Mouse (Mus musculus) c-Kit-positive CD71-positive TER-119-negative erythroid progenitor cells, embryonic 14.5 days (primary cell): Measurements from ENCODE around the gene Gpsm1.

ENCODE experiments used
- DNase-seq: peaks from one replicate; pipeline ENCODE4 v3.0.0-alpha.2; 2013; ENCODE audit warnings: low read depth

The Gpsm1 gene

DNA sequence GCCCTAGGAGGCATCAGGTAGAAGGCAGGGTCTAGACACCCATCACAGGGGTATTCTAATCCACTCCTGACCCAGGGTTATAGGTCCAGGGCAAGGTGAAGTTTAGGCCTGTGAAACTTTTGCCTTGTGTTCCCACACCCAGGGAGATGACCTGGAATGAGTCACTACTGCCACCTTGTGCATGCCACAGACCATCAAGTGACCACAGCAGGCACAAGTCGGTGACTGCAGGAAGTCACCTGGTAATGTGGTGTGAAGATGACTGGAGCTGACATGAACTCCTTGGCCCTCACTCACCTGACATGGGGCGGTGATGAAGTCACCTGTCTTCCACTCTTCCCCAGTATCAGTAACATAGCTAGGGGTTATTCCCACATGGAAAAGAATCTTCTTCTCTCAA lies 2.5 kb upstream of the Gpsm1 start:
- no peak for DNase-seq

- DNase-seq, result no peak
Measured at GRCm38 (mm10) chr2:26313394-26313793, 1.9 kb upstream of the Gpsm1 start.

GRCm38 (mm10) chr2:26314281-26315071 lies 839 bp upstream of the Gpsm1 start:
- no peak for DNase-seq

- DNase-seq, result no peak
Measured at GRCm38 (mm10) chr2:26315925-26316311, 603 bp downstream of the Gpsm1 start.

GRCm38 (mm10) chr2:26316576-26317246 lies 1.4 kb downstream of the Gpsm1 start:
- no peak for DNase-seq

GRCm38 (mm10) chr2:26317371-26317770 lies 2.1 kb downstream of the Gpsm1 start:
- DNase-seq, result no peak

DNA sequence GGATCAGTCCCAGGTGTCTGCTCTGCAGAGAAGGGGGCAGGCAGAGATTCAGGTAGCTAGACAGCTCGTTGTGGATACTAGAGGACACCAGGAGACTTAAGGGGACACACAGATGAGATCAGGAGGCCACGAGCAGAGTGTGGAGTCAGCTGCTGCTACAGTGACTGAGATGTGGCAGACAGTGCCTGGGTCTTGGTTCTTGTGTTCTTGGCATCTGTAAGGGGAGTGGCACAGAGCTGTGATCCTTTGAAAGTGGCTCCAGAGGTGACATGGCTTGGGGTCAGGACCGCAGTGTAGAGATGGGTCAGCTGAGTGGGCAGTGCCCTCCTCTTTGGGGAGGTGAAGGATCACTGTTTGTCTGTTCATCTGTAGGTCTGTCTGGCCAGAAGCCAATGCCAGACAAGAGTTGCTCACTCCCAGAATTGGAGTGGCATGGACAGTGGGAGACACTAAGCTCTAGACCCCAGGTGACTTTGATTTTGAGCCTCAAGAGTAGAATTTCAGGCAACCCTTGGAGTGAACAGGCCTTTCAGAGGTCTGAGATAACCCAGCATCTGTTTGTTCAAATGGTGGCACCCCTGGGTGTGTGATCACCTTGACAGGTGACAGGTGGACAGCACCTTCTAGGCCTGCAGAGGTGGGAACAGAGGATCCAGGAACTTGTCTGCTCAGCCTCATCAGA lies 2.8 kb downstream of the Gpsm1 start:
- no peak for DNase-seq

DNA sequence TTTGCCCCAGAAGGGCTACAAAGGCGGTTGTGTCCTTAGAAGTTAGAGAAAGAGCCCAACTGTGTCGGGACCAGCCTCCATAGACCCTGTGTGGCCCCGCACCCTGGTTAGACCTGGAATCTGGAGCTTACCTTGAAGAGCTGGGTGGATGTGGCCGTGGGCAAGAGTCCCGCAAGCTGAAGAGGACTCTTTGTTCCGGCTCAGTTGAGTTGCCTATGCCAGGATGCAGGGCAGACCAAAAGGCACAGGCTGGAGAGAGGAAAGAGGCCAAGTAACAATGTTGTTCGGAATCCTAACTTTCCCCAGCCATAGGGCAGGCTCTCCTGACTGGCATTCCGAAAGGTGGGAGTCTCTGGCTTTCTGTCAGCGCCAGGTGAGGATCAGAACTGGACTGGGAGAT lies 3.8 kb downstream of the Gpsm1 start:
- no peak for DNase-seq

DNA sequence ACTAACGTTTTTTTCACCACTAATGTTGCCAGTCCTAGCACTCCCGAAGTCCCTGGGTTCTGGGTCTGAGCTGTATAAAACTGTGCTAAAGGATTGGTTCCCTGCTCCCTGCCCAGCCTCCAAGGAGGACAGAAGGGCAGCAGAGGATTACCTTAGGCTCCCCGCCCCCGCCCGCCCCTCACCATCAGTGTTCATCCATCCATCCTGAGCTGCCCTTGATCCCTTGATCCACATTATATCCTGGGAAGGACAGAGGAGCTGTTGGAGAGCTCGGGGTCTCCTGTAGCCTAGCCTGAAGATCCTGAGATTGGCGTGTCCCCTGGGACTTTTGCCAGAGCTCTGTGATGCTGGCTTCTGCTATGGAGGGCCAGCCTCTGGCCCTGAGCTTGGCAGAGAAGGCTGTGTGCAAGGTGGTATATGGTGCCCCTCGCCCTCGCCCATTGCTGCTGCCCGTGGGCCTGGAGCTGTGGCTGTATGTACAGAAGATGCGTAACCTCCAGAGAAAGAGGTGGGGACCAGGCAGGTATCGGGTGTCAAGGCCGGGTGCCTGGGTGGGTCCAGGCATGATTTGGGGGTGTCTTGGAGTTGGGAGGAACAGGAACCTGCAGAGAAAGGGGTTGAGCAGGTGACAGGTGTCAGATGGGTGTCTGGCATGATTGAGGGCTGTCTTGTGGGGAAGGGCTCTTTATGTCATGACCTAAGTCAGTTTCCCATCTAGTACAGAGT lies 4.4 kb downstream of the Gpsm1 start:
- DNase-seq, result no peak

GRCm38 (mm10) chr2:26320245-26321185 lies 5.2 kb downstream of the Gpsm1 start:
- DNase-seq, result no peak

DNA sequence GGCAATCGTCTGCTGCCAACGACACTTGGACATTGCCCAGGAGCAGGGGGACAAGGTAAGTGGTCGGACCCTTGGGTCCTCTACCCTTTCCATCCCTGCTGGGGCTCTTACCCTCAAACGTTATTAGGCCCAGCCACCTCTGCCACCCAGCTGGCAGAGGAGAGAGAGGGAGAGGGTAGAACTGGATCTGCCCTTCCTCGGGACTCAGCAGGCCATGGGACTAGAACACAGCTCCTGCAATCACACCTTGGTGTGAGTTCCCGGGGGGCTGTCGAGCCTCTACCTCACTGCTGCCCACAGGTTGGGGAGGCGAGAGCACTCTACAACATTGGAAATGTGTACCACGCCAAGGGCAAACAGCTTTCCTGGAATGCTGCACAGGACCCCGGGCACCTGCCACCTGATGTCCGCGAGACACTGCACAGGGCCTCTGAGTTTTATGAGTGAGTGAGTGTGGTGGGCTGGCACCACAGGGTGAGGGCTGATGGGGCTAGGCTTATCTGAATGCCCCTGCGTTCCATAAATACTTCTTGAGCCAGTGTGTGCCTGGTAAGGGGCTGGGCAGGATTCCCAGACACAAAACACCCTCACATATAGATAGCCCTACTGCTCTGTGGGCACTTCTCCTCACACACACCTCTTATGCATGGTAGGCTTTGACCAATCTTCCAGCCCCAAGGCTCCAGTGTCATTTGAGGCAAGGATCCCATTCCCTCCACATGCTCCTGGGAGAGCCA lies 8.4 kb downstream of the Gpsm1 start:
- no peak for DNase-seq

DNA sequence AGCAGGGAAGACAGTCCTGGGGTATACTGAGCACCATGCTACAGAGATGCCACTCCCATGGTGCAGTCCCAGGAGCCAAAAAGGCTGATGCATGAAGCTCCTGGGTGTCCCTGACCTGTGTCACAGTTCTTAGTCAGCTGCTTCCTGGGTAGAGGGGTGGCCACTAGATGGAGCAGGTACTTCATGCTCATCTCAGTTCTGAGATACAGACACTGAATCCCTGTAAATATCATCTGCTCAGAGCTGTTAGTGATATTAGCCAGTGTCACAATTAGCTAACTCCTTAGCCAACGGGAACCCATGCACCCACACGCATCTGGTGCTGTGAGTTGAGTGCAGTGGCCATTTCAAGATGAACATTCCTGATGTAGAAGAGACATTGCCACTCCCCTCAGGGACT lies 9.6 kb downstream of the Gpsm1 start:
- no peak for DNase-seq

GRCm38 (mm10) chr2:26325386-26326181 lies 10.3 kb downstream of the Gpsm1 start:
- peak; percentile 71 for DNase-seq

GRCm38 (mm10) chr2:26327852-26328251 lies 12.5 kb downstream of the Gpsm1 start:
- no peak for DNase-seq

DNA sequence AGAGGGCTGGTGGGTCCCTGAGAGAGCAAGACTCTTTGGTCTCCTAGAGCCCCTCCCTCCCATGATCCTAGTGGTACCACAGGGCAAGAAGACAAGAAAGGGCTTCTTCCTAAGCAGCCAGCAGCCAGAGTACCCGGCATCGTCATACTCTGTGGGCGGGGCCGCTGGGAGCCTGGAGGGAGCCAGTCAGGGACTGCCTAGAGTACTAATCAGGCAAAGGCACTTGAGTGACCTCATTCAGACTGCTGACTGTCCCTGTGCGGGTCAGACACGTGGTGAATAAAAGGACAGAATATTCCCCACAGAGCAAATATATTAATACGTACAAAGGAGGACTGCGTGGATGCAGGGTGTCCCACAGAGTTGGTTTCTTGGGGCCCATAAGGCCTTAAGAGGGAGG lies 14.1 kb downstream of the Gpsm1 start:
- DNase-seq, result no peak

DNA sequence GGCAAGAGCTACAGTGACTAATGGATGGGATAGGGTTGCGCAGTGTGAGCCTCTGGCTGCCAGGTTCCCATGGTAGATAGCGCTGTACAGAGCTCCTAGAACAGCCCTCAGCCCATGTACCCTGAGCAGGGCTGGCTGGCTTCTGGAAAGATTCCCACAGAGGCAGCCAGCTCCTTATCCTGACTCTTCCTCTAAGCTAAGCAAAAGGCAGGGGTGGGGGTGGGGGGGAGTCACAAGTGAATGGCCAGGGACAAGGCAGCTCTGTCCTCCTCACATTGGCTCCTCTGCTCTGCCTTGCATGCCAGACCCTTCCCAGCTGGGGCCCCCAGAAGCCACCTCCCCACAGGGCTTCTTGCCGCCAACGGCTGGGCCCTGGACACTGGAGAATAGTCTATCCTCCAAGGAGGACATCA lies 14.7 kb downstream of the Gpsm1 start:
- DNase-seq, result no peak

DNA sequence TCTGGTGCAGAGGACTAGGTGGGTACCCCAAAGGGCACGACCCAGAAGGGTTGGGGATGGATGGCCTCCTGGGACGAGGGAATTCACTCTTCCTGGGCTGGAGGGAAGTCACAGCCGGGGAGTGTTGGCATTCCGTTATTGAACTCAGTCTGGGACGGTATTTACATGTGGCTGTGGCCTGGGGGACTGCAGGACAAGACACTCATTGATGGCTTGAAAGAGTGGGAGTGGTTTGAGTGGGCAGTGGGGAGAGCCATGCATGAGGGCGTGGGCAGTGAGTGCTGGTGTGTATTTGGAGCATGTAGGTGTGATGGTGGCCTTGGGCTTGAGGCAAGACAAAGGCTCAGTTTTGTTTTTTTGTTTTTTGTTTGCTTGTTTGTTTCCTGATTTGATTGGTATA lies 15.4 kb downstream of the Gpsm1 start:
- DNase-seq, result no peak

GRCm38 (mm10) chr2:26338302-26339203 lies 23.2 kb downstream of the Gpsm1 start:
- DNase-seq, result no peak

DNA sequence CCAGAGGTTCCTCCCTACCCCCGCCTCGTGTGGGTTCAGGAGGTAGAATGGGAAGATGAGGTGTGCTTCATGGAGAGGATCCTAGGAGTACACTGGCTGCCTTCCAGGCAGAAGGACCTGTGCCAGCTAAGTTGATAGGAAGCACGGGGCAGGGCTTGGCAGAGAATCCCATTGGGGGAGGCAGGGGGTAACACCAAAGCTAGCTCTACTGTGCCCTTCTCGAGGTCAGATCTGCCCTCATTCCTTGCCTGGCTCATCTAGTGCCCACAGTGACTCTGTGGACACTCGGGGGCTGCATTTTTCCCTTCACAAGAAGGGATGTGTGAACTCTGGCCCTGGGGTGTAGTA lies 23.9 kb downstream of the Gpsm1 start:
- no peak for DNase-seq
